Mouse (Mus musculus) liver, embryonic 16.5 days (tissue): ENCODE results near the gene Itga3. TPM values are rescaled to one million over a fixed set of nuclear protein-coding genes. Genes with fewer than 3 reads are reported as not detected.

ENCODE experiments used
- ATAC-seq: fragments of 200-750 bp; cut with Nextera tagmentation; 2 replicates; pipeline ENCODE4 v1.8.0; 2017; ENCODE audit warnings: low read depth, mild to moderate bottlenecking, moderate number of reproducible peaks, moderate library complexity
- H3K27ac ChIP-seq: fragments of 300-500 bp; sonication (generic); 2 replicates; pipeline ENCODE4 v1.5.1; 2014; ENCODE audit warnings: mild to moderate bottlenecking, low read length
- H3K27me3 ChIP-seq: fragments of 300-500 bp; sonication (generic); 2 replicates; pipeline ENCODE4 v1.6.1; 2014; ENCODE audit warnings: low read depth, low read length, mixed read lengths; ENCODE audit not compliant: control insufficient read depth, insufficient read depth
- H3K36me3 ChIP-seq: fragments of 300-500 bp; sonication (generic); 2 replicates; pipeline ENCODE4 v1.6.1; 2014; ENCODE audit warnings: mild to moderate bottlenecking; ENCODE audit not compliant: control insufficient read depth, insufficient read depth
- H3K4me1 ChIP-seq: fragments of 300-500 bp; sonication (generic); 2 replicates; pipeline ENCODE4 v1.6.1; 2014; ENCODE audit warnings: low read depth, low read length, mixed read lengths; ENCODE audit not compliant: control insufficient read depth
- H3K4me2 ChIP-seq: fragments of 300-500 bp; sonication (generic); 2 replicates; pipeline ENCODE4 v1.6.1; 2014; ENCODE audit warnings: low read depth, low read length, mixed read lengths
- H3K4me3 ChIP-seq: fragments of 300-500 bp; sonication (generic); 2 replicates; pipeline ENCODE4 v1.5.1; 2014; ENCODE audit warnings: low read depth, mild to moderate bottlenecking, low read length
- H3K9ac ChIP-seq: fragments of 300-500 bp; sonication (generic); 2 replicates; pipeline ENCODE4 v1.6.1; 2014; ENCODE audit warnings: low read depth, low read length
- H3K9me3 ChIP-seq: fragments of 300-500 bp; sonication (generic); replicated peaks from 2 replicates; pipeline ENCODE4 v1.6.1; 2016; ENCODE audit warnings: low read length; ENCODE audit not compliant: control insufficient read depth
- WGBS: fragments of 180-500 bp; shearing (Covaris S2); extraction: QIAGEN DNeasy Blood & Tissue Kit; methylation state at CpG from one replicate; pipeline ENCODE4 v1.1.7; 2014; ENCODE audit not compliant: insufficient replicate concordance; 5-methylcytosine and 5-hydroxymethylcytosine counted together
- polyA plus RNA-seq: library from polyadenylated mRNA; unstranded; fragments of >200 nt; fragmentation: Nextera tagmentation; extraction: Ambion mirVana; gene quantifications from 2 replicates; pipeline ENCODE4 v1.2.1, GENCODE M21; 2015

Gene Itga3
- polyA plus RNA-seq, 1 experiment from 2014 or later, result 2.2 TPM

GRCm38 (mm10) chr11:95075197-95076040 lies 1.2 kb downstream of the Itga3 start:
- H3K4me2 ChIP-seq, result peak overlapping the region; percentile 34
- H3K36me3 ChIP-seq, result no peaks in the 10 kb centered on the region
- H3K4me1 ChIP-seq, result peaks cover 5% of the 10 kb centered on the region
- WGBS, result 7% methylated on average over 19 of the region's 19 CpGs
- H3K9ac ChIP-seq, result peak overlapping the region; percentile 19; the same call in 1 of the 2 replicates
- no peak for ATAC-seq
- no peaks in the 10 kb centered on the region for H3K9me3 ChIP-seq
- peaks cover 48% of the 10 kb centered on the region for H3K27me3 ChIP-seq
- peak overlapping the region; percentile 55 for H3K4me3 ChIP-seq
- no peak overlapping the region for H3K27ac ChIP-seq

- H3K27ac ChIP-seq, result no peak overlapping the region
- no peak for ATAC-seq
- H3K9me3 ChIP-seq, result no peaks in the 10 kb centered on the region
- no peak overlapping the region for H3K4me3 ChIP-seq
- no peak overlapping the region for H3K9ac ChIP-seq
- no peaks in the 10 kb centered on the region for H3K36me3 ChIP-seq
- H3K4me2 ChIP-seq, result no peak overlapping the region
- peaks cover 5% of the 10 kb centered on the region for H3K4me1 ChIP-seq
- 54% methylated on average over 4 of the region's 4 CpGs for WGBS
- H3K27me3 ChIP-seq, result peaks cover 48% of the 10 kb centered on the region
Observed at GRCm38 (mm10) chr11:95074694-95075093, 1.9 kb downstream of the Itga3 start.

GRCm38 (mm10) chr11:95073835-95074234 lies 2.8 kb downstream of the Itga3 start:
- H3K9ac ChIP-seq, result no peak overlapping the region
- no peak for ATAC-seq
- H3K27me3 ChIP-seq, result peaks cover 44% of the 10 kb centered on the region
- H3K4me2 ChIP-seq, result no peak overlapping the region
- H3K4me3 ChIP-seq, result no peak overlapping the region
- no peaks in the 10 kb centered on the region for H3K36me3 ChIP-seq
- H3K4me1 ChIP-seq, result peaks cover 5% of the 10 kb centered on the region
- H3K27ac ChIP-seq, result no peak overlapping the region
- WGBS, result 62% methylated on average over 4 of the region's 4 CpGs
- no peaks in the 10 kb centered on the region for H3K9me3 ChIP-seq

GRCm38 (mm10) chr11:95072804-95073203 lies 3.8 kb downstream of the Itga3 start:
- H3K36me3 ChIP-seq, result no peaks in the 10 kb centered on the region
- H3K4me1 ChIP-seq, result peaks cover 5% of the 10 kb centered on the region
- WGBS, result 65% methylated on average over 5 of the region's 5 CpGs
- H3K4me2 ChIP-seq, result no peak overlapping the region
- H3K4me3 ChIP-seq, result no peak overlapping the region
- H3K9ac ChIP-seq, result no peak overlapping the region
- H3K27ac ChIP-seq, result no peak overlapping the region
- H3K27me3 ChIP-seq, result peaks cover 34% of the 10 kb centered on the region
- no peak for ATAC-seq
- no peaks in the 10 kb centered on the region for H3K9me3 ChIP-seq

- peaks cover 5% of the 10 kb centered on the region for H3K4me1 ChIP-seq
- no peaks in the 10 kb centered on the region for H3K36me3 ChIP-seq
- 44% methylated on average over 8 of the region's 8 CpGs for WGBS
- H3K4me2 ChIP-seq, result no peak overlapping the region
- no peak overlapping the region for H3K4me3 ChIP-seq
- no peak for ATAC-seq
- H3K27ac ChIP-seq, result no peak overlapping the region
- H3K9me3 ChIP-seq, result no peaks in the 10 kb centered on the region
- H3K27me3 ChIP-seq, result peaks cover 27% of the 10 kb centered on the region
- H3K9ac ChIP-seq, result no peak overlapping the region
Observed at GRCm38 (mm10) chr11:95072136-95072535, 4.5 kb downstream of the Itga3 start.

DNA sequence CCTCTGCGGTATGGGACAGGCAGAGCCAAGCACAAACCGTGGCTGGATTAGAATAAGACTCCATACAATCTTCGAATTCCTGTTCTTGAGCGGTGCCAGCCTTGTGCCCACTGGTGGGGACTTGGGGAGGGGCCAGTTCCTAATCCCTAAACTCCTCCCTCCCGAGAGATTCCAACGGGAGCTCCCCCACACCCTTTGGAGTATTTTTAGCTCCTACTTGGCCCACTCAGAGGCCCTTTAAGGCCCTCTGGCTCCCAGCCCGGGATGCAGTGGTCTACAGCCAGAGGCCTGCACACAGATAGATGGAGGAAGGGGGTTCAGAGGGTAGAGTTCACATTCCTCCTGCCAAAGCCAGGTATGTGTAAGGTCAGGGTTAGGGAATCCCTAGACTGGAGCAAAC lies 5.3 kb downstream of the Itga3 start:
- Histone ChIP-seq H3K4me1 (peaks cover 5% of the 10 kb centered on the region), H3K4me2 (no peak overlapping the region), H3K9me3 (no peaks in the 10 kb centered on the region), H3K9ac (no peak overlapping the region), H3K27me3 (peaks cover 19% of the 10 kb centered on the region), H3K27ac (no peak overlapping the region), H3K4me3 (no peak overlapping the region), H3K36me3 (no peaks in the 10 kb centered on the region)
- ATAC-seq, result no peak
- 47% methylated on average over 7 of the region's 7 CpGs for WGBS

DNA sequence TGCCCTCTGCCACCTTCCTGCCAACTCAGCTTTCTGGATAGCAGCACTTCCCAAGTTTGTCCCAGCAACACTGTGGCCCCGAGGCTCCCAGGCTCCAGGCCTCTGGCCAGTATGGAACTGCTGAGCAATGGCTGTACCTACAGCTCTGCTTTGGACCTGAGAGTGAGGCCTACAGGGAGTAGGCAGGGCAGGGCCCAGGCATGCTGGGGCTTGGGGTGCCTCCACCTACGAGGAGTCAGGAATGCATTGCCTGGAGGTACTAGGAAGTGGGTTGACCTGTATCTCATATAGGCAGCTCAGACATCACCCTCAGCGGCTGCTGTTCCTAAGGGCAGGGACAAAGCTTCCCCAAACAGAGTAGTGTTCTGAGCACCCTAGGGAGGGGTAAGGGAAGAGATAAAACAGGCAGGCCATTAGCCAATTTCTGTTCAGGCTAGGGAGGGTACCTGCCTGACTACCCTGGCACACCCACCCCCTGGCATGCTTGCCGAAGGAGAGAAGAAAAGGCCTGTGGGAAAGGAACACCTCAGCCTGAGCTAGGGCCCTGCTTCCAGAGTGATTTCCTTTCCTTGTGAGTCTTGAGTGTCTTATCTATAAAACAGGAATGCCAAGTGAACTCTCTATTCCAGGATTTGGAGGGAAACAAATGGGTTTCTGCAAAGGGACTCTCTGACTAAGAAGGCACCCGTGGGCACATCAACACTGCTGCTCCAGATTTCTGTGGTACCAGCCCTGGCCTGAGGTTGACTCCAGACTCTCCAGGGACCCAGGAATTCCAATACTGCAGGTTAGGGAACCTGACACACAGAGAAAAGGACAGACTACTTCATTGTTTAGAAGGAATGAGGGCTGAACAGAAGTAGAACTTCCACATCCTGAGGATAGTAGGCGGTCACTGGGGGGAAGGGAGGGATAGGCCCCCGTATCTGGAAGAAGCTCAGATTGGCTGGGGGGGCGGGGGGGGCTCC lies 6.2 kb downstream of the Itga3 start:
- 48% methylated on average over 8 of the region's 8 CpGs for WGBS
- no peak overlapping the region for H3K27ac ChIP-seq
- H3K4me1 ChIP-seq, result peaks cover 5% of the 10 kb centered on the region
- no peak for ATAC-seq
- H3K27me3 ChIP-seq, result peaks cover 10% of the 10 kb centered on the region
- H3K4me2 ChIP-seq, result no peak overlapping the region
- H3K36me3 ChIP-seq, result no peaks in the 10 kb centered on the region
- no peaks in the 10 kb centered on the region for H3K9me3 ChIP-seq
- H3K4me3 ChIP-seq, result no peak overlapping the region
- no peak overlapping the region for H3K9ac ChIP-seq

GRCm38 (mm10) chr11:95069226-95069957 lies 7.2 kb downstream of the Itga3 start:
- Histone ChIP-seq H3K4me3 (no peak overlapping the region), H3K27me3 (no peaks in the 10 kb centered on the region; the same call in 1 of the 2 replicates), H3K27ac (no peak overlapping the region), H3K9ac (no peak overlapping the region), H3K9me3 (no peaks in the 10 kb centered on the region), H3K36me3 (no peaks in the 10 kb centered on the region), H3K4me2 (no peak overlapping the region), H3K4me1 (no peaks in the 10 kb centered on the region)
- ATAC-seq, result no peak
- 63% methylated on average over 10 of the region's 10 CpGs for WGBS
